ENCODE assay signal across 15 mouse cellular contexts in the genomic region with DNA sequence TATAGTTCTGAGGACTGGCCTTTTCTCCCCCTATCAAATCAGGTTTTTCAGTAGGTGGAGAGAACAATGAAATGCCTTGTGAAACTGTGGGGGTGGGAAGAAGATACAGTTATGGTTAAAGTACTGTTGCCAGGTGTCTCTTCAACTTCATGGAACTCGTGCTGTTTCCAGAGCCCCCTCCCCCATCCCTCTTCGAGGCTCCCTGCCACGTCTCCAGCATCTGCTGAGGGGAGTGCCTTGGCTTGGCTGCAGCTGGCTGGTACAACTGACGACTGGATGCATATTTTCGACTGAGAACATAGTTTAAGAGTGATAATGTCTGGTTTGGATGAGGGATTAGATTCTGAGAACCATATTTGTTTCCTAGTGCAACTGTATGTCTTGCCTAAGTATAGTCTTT. TPM values are rescaled to one million over a fixed set of nuclear protein-coding genes. Genes with fewer than 3 reads are reported as not detected.
DNase-seq lines count a peak whose midpoint lies in the region; ATAC-seq and TF ChIP-seq lines count a peak whose summit lies in the region.
"Had no signal": no experiment of that assay in that cellular context is flagged by ENCODE, and none has a peak within 500 bp of the region (broad histone marks: within the 10 kb centered on the region; RNA-seq: fewer than 3 reads in every experiment).

No protein-coding gene starts in this region.

- no peak overlapping the region for H3K4me3 ChIP-seq in ES-E14 (ENCODE audit: insufficient read depth in 1 of 2, low read depth in 1 of 2, low read length in 2 of 2, poor library complexity in 1 of 2, severe bottlenecking in 1 of 2)
- peak overlapping the region; percentile 57; the same call in 1 of the 2 replicates for H3K4me3 ChIP-seq in midbrain, embryonic 14.5 days (replicated peaks; ENCODE audit: low read depth, low read length)
- H3K4me3 ChIP-seq: liver, embryonic 12.5 days had no signal

- no peak overlapping the region for H3K27ac ChIP-seq in ES-E14 (ENCODE audit: insufficient read depth, low read depth, low read length, poor library complexity, severe bottlenecking)
- no peak overlapping the region for H3K27ac ChIP-seq in midbrain, embryonic 14.5 days (replicated peaks; ENCODE audit: low read depth, low read length)
- H3K27ac ChIP-seq: liver, embryonic 12.5 days had no signal

- no peak for TF ChIP-seq POLR2A in brain, embryonic 14.5 days (IDR thresholded peaks at IDR 0.05; ENCODE audit: borderline replicate concordance, extremely low read depth, insufficient read depth, insufficient read length, poor library complexity, severe bottlenecking)

- H3K4me2 ChIP-seq in midbrain, embryonic 14.5 days (ENCODE audit: low read length), result peak overlapping the region; percentile 65
- H3K4me2 ChIP-seq: liver, embryonic 12.5 days had no signal

- in situ Hi-C loops in ES-E14 (cut with MboI; ENCODE audit: low sequenced_read_pairs in 2 of 2, unreplicated experiment in 2 of 2), result no loop called here

- H3K9me3 ChIP-seq in ES-E14 (ENCODE audit: control insufficient read depth, insufficient read depth, low read depth, low read length), result no peaks in the 10 kb centered on the region
- no peaks in the 10 kb centered on the region for H3K9me3 ChIP-seq in midbrain, embryonic 14.5 days (ENCODE audit: control insufficient read depth, low read length)
- H3K9me3 ChIP-seq: liver, embryonic 12.5 days had no signal

- H3K4me1 ChIP-seq in ES-E14 (ENCODE audit: control insufficient read depth in 2 of 2, insufficient read depth in 2 of 2, low read length in 2 of 2, poor library complexity in 1 of 2), result 0 out of 4 replicates have a peak, but pooled peaks cover 0 to 2% of the 10 kb centered on the region in 2 experiments
- peaks cover 21% of the 10 kb centered on the region; the same call in 1 of the 2 replicates for H3K4me1 ChIP-seq in midbrain, embryonic 14.5 days (ENCODE audit: control insufficient read depth, insufficient read depth, low read length)

- peak; percentile 9 for DNase-seq in heart, postnatal 4 days
- no peak for DNase-seq in heart, postnatal 36 days
- DNase-seq in ES-E14 (ENCODE audit: low read depth, low spot score), result no peak
- peak; percentile 54 for DNase-seq in brain, embryonic 14.5 days (ENCODE audit: low read depth)
- DNase-seq in midbrain, embryonic 14.5 days, result peak; percentile 32
- no peak for DNase-seq in gastrocnemius, adult 8-10 months (ENCODE audit: low spot score in 2 of 2)
- DNase-seq in embryo, embryonic 9.5 days (ENCODE audit: extremely low spot score), result no peak
- no peak for DNase-seq in c-Kit-positive CD71-positive TER-119-positive erythroid progenitor cells, embryonic 14.5 days (ENCODE audit: low spot score)
- DNase-seq: cerebellum, postnatal 36 days; gastrocnemius, postnatal 10 days; kidney, postnatal 25 days; lung, postnatal 14 days had no signal

- H3K9ac ChIP-seq in ES-E14 (ENCODE audit: insufficient read depth, low read depth, low read length, poor library complexity, severe bottlenecking), result peak overlapping the region; percentile 11; the same call in 1 of the 2 replicates
- no peak overlapping the region; the same call in 1 of the 2 replicates for H3K9ac ChIP-seq in midbrain, embryonic 14.5 days (replicated peaks; ENCODE audit: low read length)
- H3K9ac ChIP-seq: liver, embryonic 12.5 days had no signal

- no peak for ATAC-seq in midbrain, embryonic 14.5 days (ENCODE audit: low FRiP score, low TSS enrichment)
- ATAC-seq: intestine, postnatal 0 days; liver, embryonic 12.5 days; Patski had no signal

- no peaks in the 10 kb centered on the region for H3K27me3 ChIP-seq in midbrain, embryonic 14.5 days (ENCODE audit: control insufficient read depth, insufficient read depth, low read length)

- intact Hi-C loops in heart, postnatal 36 days (cut with DNase I), result no loop called here

- 21% methylated on average over 5 of the region's 5 CpGs for WGBS in midbrain, embryonic 14.5 days

- no peak for TF ChIP-seq CTCF in brain, embryonic 14.5 days (IDR thresholded peaks at IDR 0.05; ENCODE audit: borderline replicate concordance, extremely low read depth, insufficient read depth, insufficient read length)

- no peaks in the 10 kb centered on the region for H3K36me3 ChIP-seq in ES-E14 (ENCODE audit: control insufficient read depth, insufficient read depth, low read length, poor library complexity, severe bottlenecking)
- H3K36me3 ChIP-seq in midbrain, embryonic 14.5 days (ENCODE audit: control insufficient read depth, insufficient read depth, low read length), result no peaks in the 10 kb centered on the region
- H3K36me3 ChIP-seq: liver, embryonic 12.5 days had no signal

TF ChIP-seq in ES-E14, 5 proteins besides CTCF, POLR2A, EP300 and RAD21:
- TF ChIP-seq MAFK (IDR thresholded peaks at IDR 0.05; ENCODE audit: insufficient read depth, low read depth, low read length) (no peak), ZNF384 (IDR thresholded peaks at IDR 0.05; ENCODE audit: low read depth, low read length) (no peak), ZC3H11A (IDR thresholded peaks at IDR 0.05; ENCODE audit: borderline replicate concordance, low read depth, low read length) (no peak), HCFC1 (IDR thresholded peaks at IDR 0.05; ENCODE audit: borderline replicate concordance, insufficient read depth, low read length) (no peak), CHD2 (IDR thresholded peaks at IDR 0.05; ENCODE audit: low read depth, low read length) (no peak)

RNA-seq across cellular contexts. Expression of a gene that starts 55.9 kb away (rescaled TPM):
- total RNA-seq in heart, postnatal 4 days (2021), result under 1 TPM; 0.48 to 0.52 TPM
- under 1 TPM; 0.44 to 0.49 TPM for total RNA-seq in heart, postnatal 36 days (2021)
- 7.2 and 10.1 TPM in 2 replicates for total RNA-seq in ES-E14 (2012; rRNA removed)
- 37.1 and 56.5 TPM in 2 replicates for polyA plus RNA-seq in brain, embryonic 14.5 days (2012; rRNA removed)
- polyA plus RNA-seq in midbrain, embryonic 14.5 days (2014; fragmentation: Nextera tagmentation; extraction: Ambion mirVana), result 49.3 and 55.0 TPM in 2 replicates
- under 1 TPM; 0.07 to 0.29 (median 0.18) TPM for total RNA-seq in gastrocnemius, adult 8-10 months (2022)

Comparison
In these comparisons a context has a peak if more than half of its experiments do, and no peak if none do; other contexts are left out.
1. DNase-seq: peak in heart, postnatal 4 days (single experiment), brain, embryonic 14.5 days (single experiment) and midbrain, embryonic 14.5 days (single experiment); none in heart, postnatal 36 days (0 of 2), ES-E14 (single experiment), gastrocnemius, adult 8-10 months (0 of 2), embryo, embryonic 9.5 days (single experiment) and c-Kit-positive CD71-positive TER-119-positive erythroid progenitor cells, embryonic 14.5 days (single experiment).